In genomic region chr10:71400818-71401646, GRCm38 (mm10) we compare ENCODE assay signal across 8 mouse cellular contexts. TPM values are rescaled to one million over a fixed set of nuclear protein-coding genes. Genes with fewer than 3 reads are reported as not detected.
DNase-seq lines count a peak whose midpoint lies in the region; ATAC-seq and TF ChIP-seq lines count a peak whose summit lies in the region.
"Had no signal": no experiment of that assay in that cellular context is flagged by ENCODE, and none has a peak within 500 bp of the region (broad histone marks: within the 10 kb centered on the region; RNA-seq: fewer than 3 reads in every experiment).

No protein-coding gene starts in this region.

- H3K4me3 ChIP-seq in G1E (ENCODE audit: low read depth, low read length): no peak overlapping the region
- H3K4me3 ChIP-seq: lung, embryonic 15.5 days had no signal

- peak; percentile 67 for DNase-seq in layer of hippocampus, adult 9-10 months (ENCODE audit: low spot score)
- DNase-seq in layer of hippocampus, adult 9-11 months: no peak
- peak; percentile 25 for DNase-seq in G1E (ENCODE audit: low spot score)
- DNase-seq in embryo, embryonic 10 days (ENCODE audit: low spot score): peak; percentile 79
- peak; percentile 79 for DNase-seq in lung, postnatal 36 days
- no peak for DNase-seq in urinary bladder, postnatal 4 days (ENCODE audit: low spot score in 2 of 2)

- peaks cover 5% of the 10 kb centered on the region; the same call in 1 of the 2 replicates for H3K27me3 ChIP-seq in G1E (ENCODE audit: insufficient read depth, low read length)
- H3K27me3 ChIP-seq: lung, embryonic 15.5 days had no signal

- H3K36me3 ChIP-seq in G1E (replicated peaks): no peaks in the 10 kb centered on the region
- H3K36me3 ChIP-seq: lung, embryonic 15.5 days had no signal

- peak; percentile 58 for ATAC-seq in CD4-positive, CD25-positive, alpha-beta regulatory T cell, adult 4 months
- ATAC-seq in G1E (ENCODE audit: extremely low read depth, insufficient number of reproducible peaks, low FRiP score, poor library complexity, severe bottlenecking): no peak

- peaks cover 20% of the 10 kb centered on the region for H3K4me1 ChIP-seq in G1E (ENCODE audit: insufficient read depth, low read depth, low read length)
- H3K4me1 ChIP-seq: lung, embryonic 15.5 days had no signal

- H3K9me3 ChIP-seq in G1E (replicated peaks): peaks cover 5% of the 10 kb centered on the region
- H3K9me3 ChIP-seq: lung, embryonic 15.5 days had no signal

- TF ChIP-seq CTCF in G1E (IDR thresholded peaks at IDR 0.05; ENCODE audit: low read depth, low read length): peak; percentile 52

RNA-seq across cellular contexts. Expression of gene Ipmk, which starts 53.5 kb away (rescaled TPM):
- 1 to 10 TPM; 2.9 to 4.1 TPM for polyA plus RNA-seq in CD4-positive, CD25-positive, alpha-beta regulatory T cell, adult 4 months (2017; shearing (Covaris generic))
- total RNA-seq in G1E (2014; fragmentation: Nextera tagmentation) (31.6 and 34.3 TPM in 2 replicates), G1E (2017) (24.6 and 26.2 TPM in 2 replicates)
- 12.8 and 19.3 TPM in 2 replicates for polyA plus RNA-seq in G1E (2012)

RNA-seq across cellular contexts. Expression of gene Cisd1, which starts 56.3 kb away (rescaled TPM):
- 10 to 100 TPM; 30.9 to 33.7 TPM for polyA plus RNA-seq in CD4-positive, CD25-positive, alpha-beta regulatory T cell, adult 4 months (2017; shearing (Covaris generic))
- total RNA-seq in G1E (2014; fragmentation: Nextera tagmentation): 17.7 and 22.4 TPM in 2 replicates
- total RNA-seq in G1E (2017): 33.1 and 40.3 TPM in 2 replicates
- polyA plus RNA-seq in G1E (2012): 24.8 and 30.0 TPM in 2 replicates

Comparison
In these comparisons a context has a peak if more than half of its experiments do, and no peak if none do; other contexts are left out.
1. DNase-seq: peak in layer of hippocampus, adult 9-10 months (single experiment), G1E (single experiment), embryo, embryonic 10 days (single experiment) and lung, postnatal 36 days (single experiment); none in layer of hippocampus, adult 9-11 months (single experiment) and urinary bladder, postnatal 4 days (0 of 2).